Mouse (Mus musculus) NIH3T3 (cell line): ENCODE results near the gene Doc2b.
A peak's percentile ranks its signal among the peaks of the same experiment; 100 is the strongest.

Experiments
- DNase-seq: peaks from one replicate; pipeline ENCODE4 v3.0.0-alpha.2; 2012; ENCODE audit warnings: low read depth

Gene Doc2b

DNA sequence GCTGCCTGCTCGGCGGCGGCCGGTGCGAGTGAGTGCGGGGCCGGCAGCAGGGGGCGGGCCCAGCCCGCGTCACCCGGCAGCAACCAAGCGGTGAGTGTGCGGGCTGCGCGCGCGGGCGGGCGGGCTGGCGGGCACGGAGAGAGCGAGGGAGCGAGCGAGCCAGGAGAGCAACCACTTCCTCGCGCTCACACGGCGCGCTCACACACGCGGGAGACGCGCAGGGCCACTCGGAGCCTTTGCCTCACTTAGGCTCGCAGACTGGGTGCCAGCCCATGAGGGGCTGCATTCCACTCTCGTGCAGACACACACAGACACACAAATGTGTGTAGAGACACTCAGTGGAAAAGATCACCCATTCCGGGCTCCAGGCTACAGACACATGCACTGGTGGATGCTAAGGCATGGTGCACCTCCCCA, at the start of gene Doc2b:
Gene Doc2b (minus strand): TSS at position 21 of the 417 bp plus-strand sequence.
- no peak for DNase-seq

DNA sequence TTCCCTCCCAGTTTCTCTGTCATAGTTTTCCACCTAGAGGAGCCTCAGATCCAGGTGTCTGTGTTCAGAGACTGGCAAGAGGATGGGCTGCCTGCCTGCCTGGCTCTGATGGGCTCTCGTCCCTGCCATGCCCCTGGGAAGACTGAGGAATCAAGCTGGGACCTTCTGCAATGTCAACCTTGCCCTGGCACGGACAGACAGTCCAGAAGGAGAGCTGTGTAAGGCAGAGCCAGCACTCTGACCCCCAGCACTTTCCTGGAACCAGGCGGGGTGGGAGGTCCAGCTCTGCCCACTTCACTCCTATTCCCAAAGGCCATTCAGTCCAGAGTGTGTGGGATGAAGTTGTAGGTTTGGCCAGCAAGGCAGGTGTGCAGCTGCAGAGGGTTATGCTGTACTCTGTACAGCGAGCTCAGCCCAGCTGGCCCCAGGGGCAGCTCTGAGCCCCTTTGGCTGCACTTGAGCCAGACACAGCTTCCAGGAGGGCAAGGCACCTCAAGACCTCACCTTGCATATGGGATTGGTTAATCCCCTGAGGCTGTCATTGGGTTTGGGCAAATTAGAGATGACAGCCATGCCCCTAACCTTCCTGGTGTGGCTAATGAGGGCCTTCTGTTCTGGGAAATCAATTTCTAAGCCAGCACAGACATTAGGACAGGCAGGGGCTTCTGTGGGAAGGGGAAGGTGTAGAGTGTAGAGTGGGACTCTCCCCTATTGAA, 47.2 kb upstream of the Doc2b start:
- no peak for DNase-seq

DNA sequence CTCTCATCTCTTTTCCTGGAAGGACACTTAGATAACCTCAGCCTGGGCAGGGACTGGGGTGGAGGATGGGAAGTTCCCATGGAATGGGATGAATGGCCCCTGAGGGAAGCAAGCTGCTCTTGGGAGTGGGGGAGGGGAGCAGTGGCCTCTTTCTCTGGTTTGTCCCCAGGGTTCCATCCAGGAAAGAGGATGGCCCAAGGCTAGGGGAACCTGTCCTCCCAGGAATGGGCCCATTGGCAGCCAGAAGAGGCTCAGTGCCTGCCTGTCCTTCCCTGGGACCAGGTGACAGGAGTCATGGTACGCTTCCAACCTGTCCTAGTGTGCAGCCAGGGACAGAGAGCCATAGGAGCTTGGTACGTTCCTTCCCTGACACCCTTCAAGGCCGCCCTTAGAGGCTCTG, 45.7 kb upstream of the Doc2b start:
- no peak for DNase-seq

DNA sequence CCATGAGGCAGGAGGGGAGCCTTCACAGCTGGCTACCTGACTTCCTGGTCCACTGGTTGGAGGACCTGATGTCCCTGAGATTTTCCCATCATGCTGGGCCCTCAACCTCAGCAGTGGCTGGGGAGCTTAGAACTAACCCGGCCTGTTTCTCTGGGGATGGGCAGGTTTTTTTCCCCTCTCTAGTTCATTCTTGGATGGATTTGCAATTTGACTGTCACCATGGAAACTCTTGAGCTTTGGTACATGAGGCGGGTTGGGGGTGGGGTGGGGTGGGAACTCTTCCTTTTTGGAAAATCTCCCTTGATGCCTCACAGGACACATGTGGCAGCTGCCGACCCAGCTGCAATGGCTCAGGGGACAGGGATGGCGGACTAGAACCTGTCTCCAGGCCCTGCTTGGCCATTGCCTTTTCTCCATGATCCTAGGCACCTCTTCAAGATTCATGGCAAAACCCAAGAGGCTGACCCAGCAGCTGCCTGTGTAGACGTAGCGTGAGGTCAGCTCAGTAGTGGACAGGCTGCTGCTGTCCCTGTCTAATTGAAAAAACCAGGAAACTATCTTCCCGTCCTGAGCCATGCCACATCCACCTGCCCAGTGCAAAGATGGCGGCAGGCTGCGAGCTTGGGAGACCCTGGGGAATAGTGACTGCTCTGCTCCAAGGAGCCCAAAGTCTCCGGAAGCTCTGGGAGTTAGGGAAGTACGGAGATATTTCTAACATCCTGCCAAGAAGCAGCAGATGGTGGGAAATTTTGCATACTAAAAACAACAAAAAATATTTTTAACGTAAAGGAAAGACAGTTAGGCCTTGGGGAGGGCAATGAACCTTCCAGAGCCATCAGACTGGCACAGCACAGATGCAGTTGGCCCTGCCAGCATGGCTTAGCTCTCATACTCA, 43.9 kb upstream of the Doc2b start:
- DNase-seq, result no peak

DNA sequence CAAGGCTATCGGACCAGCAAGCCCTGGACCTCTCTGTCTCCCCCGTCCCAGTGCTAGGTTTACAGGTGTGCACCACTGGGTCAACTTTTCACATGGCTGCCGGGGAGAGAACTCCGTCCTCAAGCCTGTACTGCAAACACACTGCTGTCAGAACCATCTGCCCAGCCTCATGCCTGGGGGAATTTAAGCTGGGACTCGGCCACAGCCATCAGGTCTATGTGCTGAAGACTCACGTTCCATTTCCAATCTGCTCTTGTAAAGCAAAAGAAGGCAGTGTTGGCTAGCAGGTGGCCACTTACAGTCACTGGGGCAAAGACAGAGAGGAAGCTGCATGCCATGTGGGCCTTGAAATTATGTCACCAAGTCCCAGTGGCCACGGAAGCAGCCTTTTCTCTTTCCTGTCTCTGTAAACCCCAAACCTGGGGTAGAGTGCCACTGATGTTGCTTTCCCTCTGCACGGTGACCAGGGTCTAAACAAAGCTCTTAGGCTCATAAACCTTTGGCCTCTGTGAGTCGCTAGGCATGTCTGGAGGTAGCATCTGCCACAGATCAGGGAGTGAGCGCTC, 43.1 kb upstream of the Doc2b start:
- DNase-seq, result no peak

DNA sequence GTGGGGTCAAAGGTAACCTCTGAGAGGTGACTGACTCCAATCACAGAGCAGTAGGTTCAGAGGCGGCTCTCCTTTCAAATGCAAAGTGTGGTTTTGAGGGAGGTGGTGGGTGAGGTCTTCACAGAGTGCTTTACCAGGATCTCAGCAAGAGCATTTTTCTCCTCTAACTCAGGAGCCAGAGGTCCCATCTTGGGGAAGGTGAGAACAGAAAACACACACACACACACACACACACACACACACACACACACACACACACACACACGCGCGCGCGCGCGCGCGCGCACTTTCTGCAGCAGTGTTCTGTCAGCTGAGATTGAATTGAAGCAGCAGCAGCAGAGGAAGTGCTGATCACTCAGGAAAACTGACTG, 40.4 kb upstream of the Doc2b start:
- DNase-seq, result no peak

DNA sequence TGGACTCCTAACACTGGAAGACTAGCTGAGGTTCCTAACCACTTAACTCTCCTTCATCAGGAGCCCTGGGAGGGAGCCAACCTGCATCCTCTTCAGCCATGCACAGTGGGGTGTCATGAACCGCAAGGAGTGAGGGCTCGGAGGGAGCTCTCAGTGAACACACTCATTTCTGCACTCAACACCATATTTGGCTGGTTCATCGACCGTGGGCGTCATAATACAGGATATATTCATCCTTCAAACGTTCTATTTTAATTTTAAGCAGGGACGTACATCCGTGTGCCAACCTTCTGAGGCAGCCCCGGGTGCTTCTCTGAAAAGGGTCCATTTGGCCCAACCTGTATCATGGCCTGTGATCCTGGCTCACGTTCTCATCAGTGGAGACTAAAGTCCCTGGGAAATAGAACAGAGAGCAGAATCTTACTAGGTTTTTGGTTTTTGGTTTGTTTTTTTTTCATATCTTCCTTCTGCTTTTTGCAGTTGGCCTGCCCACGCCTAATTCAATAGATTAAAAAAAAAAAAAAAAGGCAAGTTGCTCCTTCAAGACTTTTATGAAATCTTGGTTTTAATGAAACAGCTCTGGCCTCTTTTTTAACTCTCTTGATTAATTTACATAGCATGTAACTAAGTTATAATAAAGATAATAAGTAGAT, 39.9 kb upstream of the Doc2b start:
- DNase-seq, result no peak

DNA sequence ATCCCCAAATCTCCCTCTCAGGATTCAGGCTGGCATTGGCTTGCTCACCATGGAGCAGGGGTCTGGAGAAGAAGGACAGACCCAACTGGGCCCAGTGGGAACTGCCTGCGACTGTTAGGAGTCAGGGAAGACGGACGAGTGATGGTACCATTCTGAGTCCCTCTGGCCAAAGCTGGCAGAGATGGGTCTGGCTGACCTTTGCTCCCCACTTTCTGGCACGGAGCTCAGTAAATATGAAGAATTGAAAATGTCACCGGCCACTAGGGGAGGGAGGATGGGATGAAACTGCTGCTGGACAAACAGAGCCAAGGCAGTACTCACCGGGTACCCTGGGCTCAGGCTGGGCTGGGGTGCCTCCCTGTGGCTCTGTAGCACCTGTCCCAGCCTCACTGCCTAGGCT, 37.2 kb upstream of the Doc2b start:
- DNase-seq, result no peak

DNA sequence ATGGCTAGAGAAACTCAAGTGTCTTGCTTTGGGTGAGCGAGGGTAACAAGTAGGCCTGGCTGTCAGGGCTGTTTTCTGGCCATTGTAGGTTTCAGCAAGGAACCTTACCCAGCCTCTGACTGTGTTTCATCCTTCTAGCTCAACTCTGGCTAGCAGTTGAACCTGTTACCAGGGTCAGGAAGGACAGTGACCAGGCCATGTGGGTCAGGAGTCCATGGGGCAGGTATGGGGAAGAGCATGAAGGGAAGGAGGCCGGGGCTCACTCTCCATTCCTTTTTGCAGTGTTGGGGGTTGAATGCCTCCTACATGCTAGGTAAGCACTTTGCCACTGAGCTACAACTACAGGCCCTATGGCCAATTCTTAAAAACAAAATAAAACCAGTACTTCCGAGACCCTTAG, 34.5 kb upstream of the Doc2b start:
- no peak for DNase-seq

DNA sequence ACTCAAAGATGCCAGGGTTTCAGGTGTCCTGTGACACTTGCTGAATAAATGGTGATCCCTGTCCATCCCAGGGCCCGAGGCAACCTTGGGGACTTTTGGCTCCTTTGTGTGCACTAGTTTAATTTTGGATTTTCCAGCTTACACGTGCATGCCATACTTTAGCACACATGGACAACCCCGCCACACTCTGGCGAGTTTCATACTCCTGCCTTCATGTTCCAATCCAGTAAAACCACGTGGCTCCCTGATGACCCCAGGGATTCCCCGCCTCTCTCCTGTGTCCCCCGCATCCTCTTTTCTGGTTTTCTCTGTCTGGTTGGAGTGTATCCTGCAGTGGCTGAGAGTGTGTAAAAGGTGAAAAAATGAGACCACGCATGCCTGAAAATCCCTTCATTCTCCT, 31.6 kb upstream of the Doc2b start:
- no peak for DNase-seq

DNA sequence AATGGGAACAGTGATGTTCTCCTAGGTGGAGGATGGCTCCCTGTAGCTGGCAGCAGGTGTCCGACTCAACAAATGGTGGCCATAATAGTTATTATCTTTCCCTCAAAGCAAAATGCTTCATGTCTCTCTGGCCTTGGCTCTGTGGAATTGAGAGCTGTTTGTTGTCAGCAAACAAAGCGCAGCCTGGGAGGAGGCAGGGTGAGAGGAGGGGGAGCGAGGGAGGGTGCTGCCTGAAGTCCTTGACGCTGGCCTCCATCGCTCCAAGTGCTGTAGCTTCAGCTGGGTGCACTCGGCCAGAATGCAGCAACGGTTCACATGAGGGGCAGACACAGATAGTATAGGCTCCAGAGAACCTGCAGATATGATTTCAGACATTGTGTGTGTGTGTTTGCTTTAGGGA, 27.7 kb upstream of the Doc2b start:
- no peak for DNase-seq

DNA sequence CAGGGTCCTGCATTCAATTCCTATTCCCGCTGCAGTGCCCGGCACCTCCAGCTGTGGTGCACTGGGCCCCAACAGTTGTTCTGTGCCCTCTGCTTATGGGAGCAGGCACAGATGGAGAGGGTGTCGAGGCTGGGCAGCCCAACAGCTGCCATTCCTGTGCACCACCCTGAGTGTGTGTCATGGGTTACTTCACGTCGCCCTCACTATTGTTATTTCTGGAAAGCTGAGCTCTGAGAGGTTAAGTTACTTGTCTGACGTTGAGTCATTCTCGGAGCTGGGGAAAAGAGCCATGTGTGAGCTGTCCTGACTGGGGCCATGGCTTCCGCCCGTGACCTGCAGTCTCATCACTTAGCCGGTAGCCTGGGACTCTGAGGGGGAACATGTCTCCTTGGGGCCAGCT, 17.2 kb upstream of the Doc2b start:
- DNase-seq, result peak; percentile 67

DNA sequence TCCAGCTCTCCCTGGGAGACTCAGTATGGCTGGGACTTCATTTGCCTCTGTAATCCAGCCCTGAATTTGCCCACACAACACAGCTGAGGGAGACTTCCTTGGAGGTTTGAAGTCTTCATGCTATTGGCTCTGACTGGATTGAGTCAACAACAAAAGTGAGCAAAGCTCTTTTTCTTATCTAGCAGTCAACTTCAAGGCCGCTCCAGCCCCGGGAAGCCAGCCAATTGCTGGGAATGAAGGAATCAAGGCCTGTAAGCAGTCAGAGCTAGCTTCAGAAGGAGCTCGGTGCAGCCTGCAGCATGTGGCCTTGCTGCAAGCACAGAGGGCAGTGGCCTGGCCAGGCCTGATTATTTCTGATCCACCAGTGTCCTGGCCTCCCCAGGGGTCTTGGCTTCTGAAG, 16.1 kb upstream of the Doc2b start:
- peak; percentile 96 for DNase-seq

DNA sequence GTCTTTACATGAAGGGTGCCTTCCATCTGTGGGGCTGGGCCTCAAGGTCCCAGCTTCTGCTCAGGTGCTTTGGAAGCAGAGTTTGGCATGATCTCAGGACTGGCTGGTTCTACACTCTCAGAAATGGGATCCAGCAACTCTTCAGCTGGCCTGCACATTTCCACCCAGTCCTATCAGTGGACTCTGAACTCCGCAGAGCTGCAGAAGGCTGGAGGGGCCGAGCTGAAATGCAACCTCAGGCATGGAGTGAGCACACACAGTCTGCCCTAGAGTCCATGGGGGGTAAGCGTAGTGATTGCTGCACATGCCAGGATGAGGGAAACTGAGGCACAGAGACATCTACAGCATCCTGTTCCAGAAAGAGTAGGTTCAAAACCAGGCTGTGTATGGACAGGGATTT, 14.7 kb upstream of the Doc2b start:
- no peak for DNase-seq

DNA sequence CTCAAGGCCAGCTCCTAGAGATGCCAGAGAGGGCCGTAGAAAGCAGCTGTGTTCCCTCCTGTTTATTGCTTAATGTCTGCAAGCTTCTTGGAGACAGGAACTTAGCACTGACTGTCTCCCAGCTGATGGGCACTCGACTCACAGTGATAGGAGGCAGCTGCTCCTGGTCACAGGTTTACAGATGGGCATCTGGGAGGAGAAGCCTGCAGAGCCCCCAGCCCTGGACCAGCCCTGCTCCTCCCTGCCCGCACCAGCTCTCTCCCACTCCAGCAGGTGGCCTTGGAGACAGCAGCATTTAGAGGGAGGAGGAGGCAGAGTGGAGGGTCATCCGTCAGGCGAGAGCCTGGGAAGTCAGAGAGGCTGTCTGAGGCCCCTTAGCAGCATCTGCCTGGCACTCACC, 11.6 kb upstream of the Doc2b start:
- DNase-seq, result no peak

DNA sequence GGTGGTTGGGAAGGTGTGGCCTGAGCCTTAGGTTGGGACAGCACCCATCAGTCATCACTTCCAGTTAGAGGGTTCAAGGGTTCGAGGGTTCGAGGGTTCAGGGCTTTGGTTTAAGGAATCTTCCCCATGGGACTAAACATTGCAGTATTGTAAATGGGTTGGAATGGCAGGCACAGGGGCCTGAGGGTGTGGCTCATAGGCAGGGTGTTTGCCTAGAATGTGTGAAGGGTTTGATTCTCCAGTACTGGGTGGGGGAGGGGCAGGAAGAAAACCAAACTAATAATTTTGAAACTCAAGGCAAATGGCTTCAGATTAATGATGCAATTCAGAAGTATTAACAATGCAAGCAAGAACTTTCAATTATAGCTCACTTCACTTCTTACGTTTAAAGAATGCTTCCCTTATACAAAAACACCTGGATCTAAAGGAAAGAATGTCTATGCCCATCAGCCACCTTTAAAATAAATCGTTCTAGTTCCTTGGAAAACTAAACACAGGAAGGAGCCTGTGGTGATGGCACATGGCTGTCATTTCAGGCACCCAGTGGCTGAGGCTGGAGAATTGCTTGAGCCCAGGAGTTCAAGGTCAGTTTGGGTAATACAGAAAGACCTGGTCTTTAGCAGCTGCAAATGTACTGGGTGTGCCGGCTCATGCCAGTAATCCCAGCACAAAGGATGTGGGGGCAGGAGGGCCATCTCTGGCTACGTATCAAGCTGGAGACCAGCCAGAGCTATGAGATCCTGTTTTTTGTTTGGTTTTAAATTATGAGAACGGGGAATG, 6.1 kb upstream of the Doc2b start:
- DNase-seq, result no peak

DNA sequence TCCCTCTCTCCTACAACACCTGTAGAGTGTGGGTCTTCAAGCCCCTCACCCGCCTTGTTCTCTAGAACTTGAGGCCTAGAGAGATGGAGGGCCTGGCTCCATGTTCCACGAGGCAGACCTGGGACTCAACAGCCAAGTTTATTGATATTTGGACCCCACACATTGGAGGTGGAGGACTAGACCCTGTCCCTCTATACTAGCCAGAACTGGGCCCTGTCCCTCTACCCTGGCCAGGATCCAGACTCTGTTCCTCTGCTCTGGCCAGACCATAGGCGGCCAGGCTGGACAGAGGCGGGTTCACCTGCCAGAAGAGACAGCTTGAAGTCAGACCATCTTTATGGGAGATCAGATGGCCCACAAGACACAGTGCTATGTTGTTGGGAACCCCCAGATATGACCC, 5.5 kb upstream of the Doc2b start:
- DNase-seq, result no peak

DNA sequence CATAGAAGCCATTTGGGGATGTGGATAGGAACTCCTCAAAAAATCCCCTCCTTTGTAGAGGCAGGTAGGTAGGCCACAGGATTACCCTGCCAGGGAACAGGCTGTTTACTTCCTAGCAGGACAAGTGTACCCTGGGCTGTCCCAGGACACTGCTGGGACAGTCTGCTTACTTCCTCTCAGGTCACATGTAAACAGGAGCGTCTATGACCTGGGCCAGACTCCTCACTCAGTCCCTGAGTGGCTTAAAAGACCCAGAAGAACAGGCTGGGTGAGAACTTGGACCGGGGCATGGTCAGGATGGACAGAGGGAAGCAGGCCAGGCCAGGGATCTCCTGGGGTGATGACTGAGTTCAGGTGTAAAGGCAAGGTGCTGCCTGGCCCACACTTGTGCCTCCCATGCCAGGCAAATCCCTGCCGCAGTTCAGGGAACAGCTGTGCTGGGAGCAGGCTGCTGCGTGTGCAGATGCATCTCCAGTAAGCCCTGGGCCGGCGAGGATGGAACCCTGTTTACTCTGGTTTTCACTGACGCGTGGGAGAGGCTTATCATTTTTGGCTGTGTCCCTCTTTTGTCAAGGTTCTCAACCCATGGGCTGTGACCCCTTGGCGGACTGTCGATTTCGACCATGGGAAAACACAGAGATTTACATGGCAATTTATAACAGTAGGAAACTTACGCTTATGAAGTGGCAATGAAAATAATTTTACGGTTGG, 842 bp upstream of the Doc2b start:
- DNase-seq, result no peak

DNA sequence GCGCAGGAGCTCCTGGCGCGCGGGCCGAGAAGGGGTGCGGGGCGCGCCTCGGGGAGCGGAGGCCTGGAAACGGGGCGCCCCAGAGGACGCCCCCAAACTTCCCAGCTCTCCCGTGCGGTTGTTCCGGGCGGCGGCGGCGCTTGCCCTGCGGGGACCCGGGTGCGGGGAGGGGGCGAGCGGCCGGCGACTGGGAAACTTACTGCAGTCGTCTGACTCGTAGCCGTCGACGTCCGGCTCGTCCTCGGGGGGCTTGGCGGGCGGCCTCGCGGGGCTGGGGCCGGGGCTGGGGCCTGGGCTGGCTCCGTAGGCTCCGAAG, 570 bp downstream of the Doc2b start:
- DNase-seq, result no peak

DNA sequence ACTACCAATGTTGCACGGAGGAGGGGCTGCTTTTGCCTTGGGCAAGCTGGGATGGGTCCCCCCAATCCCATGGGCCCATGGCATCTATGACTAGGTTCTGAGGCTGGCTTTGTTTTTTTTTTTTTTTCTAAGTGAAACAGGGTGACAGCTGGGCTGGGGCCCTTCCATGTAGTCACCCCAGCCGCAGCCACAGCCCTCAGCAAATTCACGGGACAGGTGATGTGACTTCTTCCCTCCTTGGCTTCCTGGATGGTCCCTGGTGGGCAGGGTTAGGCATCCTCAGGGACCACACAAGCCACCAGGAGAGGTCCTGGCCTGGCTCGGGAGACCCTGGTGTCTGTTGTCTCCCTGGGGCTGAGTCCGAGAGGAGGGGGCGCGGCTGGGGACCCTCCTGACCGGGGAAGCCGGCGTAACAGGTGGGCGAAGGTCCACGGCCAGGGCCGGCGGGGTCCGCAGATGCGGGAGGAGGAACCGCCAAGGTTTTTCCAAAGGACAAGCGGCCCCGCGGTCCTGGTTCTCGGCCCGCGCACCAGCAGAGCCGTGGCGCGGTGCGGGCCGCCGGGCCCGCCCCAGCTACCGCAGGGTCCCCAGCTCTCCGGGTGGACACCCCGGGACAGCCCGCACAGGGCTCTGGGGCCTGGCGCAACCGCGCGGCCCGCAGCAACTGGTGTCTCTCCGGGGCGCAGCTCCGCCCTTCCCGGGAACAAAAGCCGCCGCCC, 1.1 kb downstream of the Doc2b start:
- DNase-seq, result no peak

DNA sequence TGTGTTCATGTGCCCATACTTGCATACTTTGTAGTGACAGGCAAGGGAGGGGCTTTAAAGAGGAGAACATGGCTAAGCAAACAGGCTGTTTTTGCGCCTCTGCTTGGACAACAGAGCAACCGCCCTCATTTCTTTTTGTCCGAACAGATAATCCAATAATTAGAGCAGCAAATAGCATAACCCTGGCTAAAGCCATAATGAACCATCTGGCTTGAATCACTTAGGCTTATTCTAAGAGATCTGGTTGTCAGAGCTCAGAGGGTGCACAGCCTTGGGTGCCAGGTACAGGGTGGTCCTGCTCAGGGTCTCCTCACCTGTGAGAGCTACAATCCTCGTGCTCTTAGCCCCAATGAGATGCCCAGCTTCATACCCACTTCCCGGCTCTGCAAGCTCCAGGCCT, 2.5 kb downstream of the Doc2b start:
- no peak for DNase-seq
